Mouse (Mus musculus) CH12.LX (cell line): ENCODE measurements at regions not wholly inside any gene's neighbourhood (a gene's known extent, or its start where the extent isn't known, plus 50 kb on each side); places are given as distances from the start of the nearest gene placed in this dataset.

Experiments
- DNase-seq: peaks from one replicate; pipeline ENCODE4 v3.0.0-alpha.2; 2013; ENCODE audit errors: extremely low read depth
- H3K27ac ChIP-seq: 2 replicates; pipeline ENCODE4 v1.5.1; 2012; ENCODE audit warnings: low read depth, mild to moderate bottlenecking, control low read depth, moderate library complexity; ENCODE audit not compliant: insufficient read depth
- H3K27me3 ChIP-seq: replicated peaks from 2 replicates; pipeline ENCODE3; 2012; ENCODE audit warnings: inconsistent platforms
- H3K36me3 ChIP-seq, 2 experiments: replicated peaks in 1 of 2; 2 replicates each; pipeline versions ENCODE3 to v1.6.1; 2012; ENCODE audit warnings: inconsistent platforms in 1 of 2, low read length in 1 of 2, mild to moderate bottlenecking in 1 of 2, mixed read lengths in 1 of 2, moderate library complexity in 1 of 2; ENCODE audit not compliant: control insufficient read depth in 1 of 2, insufficient read depth in 1 of 2
- H3K4me1 ChIP-seq, 2 experiments: 2 replicates each; pipeline ENCODE4 v1.6.1; 2012; ENCODE audit warnings: inconsistent platforms in 1 of 2, moderate library complexity in 1 of 2; ENCODE audit not compliant: insufficient read depth in 2 of 2, control insufficient read depth in 1 of 2
- H3K4me2 ChIP-seq: 2 replicates; pipeline ENCODE4 v1.6.1; 2012; ENCODE audit warnings: low read depth, mild to moderate bottlenecking, control low read depth; ENCODE audit not compliant: poor library complexity, insufficient read depth, severe bottlenecking
- H3K4me3 ChIP-seq, 3 experiments: fragments of 150-350 bp in 1 of 3; sonication (generic) in 1 of 3; replicated peaks in 1 of 3; 2 replicates each; pipeline versions ENCODE3 to v1.5.1; 2011 to 2012; ENCODE audit warnings: low read depth in 2 of 3, low read length in 2 of 3, mild to moderate bottlenecking in 2 of 3, moderate library complexity in 2 of 3, control low read depth in 1 of 3, improper control_type of control experiment in 1 of 3, inconsistent platforms in 1 of 3, mixed read lengths in 1 of 3; ENCODE audit not compliant: poor library complexity in 1 of 3
- H3K79me2 ChIP-seq: replicated peaks from 2 replicates; pipeline ENCODE4 v1.6.1; 2012; ENCODE audit warnings: mild to moderate bottlenecking, moderate library complexity; ENCODE audit not compliant: control insufficient read depth, poor library complexity, insufficient read depth, severe bottlenecking; ENCODE audit errors: extremely low read depth
- H3K9ac ChIP-seq: 2 replicates; pipeline ENCODE4 v1.6.1; 2012; ENCODE audit warnings: low read depth, mild to moderate bottlenecking, control low read depth, moderate library complexity; ENCODE audit not compliant: insufficient read depth
- H3K9me3 ChIP-seq: replicated peaks from 2 replicates; pipeline ENCODE3; 2012; ENCODE audit warnings: low read length, inconsistent platforms, mixed read lengths
- CHD1 ChIP-seq: IDR thresholded peaks from 2 replicates; pipeline ENCODE4 v1.6.1; 2012; ENCODE audit warnings: low read depth, low read length, improper control_type of control experiment, inconsistent platforms
- CTCF ChIP-seq, 2 experiments: IDR thresholded peaks in 1 of 2; conservative IDR thresholded peaks in 1 of 2; 2 replicates each; pipeline ENCODE4 v1.5.1; 2011 to 2012; ENCODE audit warnings: low read depth in 2 of 2, low read length in 2 of 2, improper control_type of control experiment in 1 of 2, inconsistent platforms in 1 of 2, mild to moderate bottlenecking in 1 of 2, moderate library complexity in 1 of 2
- E2F4 ChIP-seq: IDR thresholded peaks from 2 replicates; pipeline ENCODE4 v1.6.1; 2011; ENCODE audit warnings: low read depth, low read length, improper control_type of control experiment; ENCODE audit not compliant: insufficient replicate concordance
- IRF4 ChIP-seq: IDR thresholded peaks from 2 replicates; pipeline ENCODE4 v1.6.1; 2014; ENCODE audit warnings: low read depth, mild to moderate bottlenecking, inconsistent platforms, low read length, improper control_type of control experiment
- JUND ChIP-seq: conservative IDR thresholded peaks from 2 replicates; pipeline ENCODE4 v1.6.1; 2011; ENCODE audit warnings: low read depth, low read length, improper control_type of control experiment
- MAFK ChIP-seq: IDR thresholded peaks from 2 replicates; pipeline ENCODE4 v1.6.1; 2011; ENCODE audit warnings: low read length, improper control_type of control experiment; ENCODE audit not compliant: insufficient replicate concordance
- MAZ ChIP-seq: IDR thresholded peaks from 2 replicates; pipeline ENCODE4 v1.6.1; 2012; ENCODE audit warnings: low read depth, mild to moderate bottlenecking, inconsistent platforms, low read length, improper control_type of control experiment, moderate library complexity
- MEF2A ChIP-seq: IDR thresholded peaks from 2 replicates; pipeline ENCODE4 v1.6.1; 2014; ENCODE audit warnings: low read depth, mild to moderate bottlenecking, inconsistent platforms, low read length, improper control_type of control experiment, borderline replicate concordance
- MYC ChIP-seq: IDR thresholded peaks from 2 replicates; pipeline ENCODE4 v1.6.1; 2011; ENCODE audit warnings: low read depth, mild to moderate bottlenecking, improper control_type of control experiment, low read length
- NELFE ChIP-seq: IDR thresholded peaks from 2 replicates; pipeline ENCODE4 v1.6.1; 2011; ENCODE audit warnings: low read depth, low read length, improper control_type of control experiment
- PAX5 ChIP-seq: IDR thresholded peaks from 2 replicates; pipeline ENCODE4 v1.6.1; 2012; ENCODE audit warnings: low read length, inconsistent platforms, mixed read lengths
- POLR2A ChIP-seq: IDR thresholded peaks from 2 replicates; pipeline ENCODE4 v1.6.1; 2011; ENCODE audit warnings: low read depth, mild to moderate bottlenecking, improper control_type of control experiment, low read length
- POLR2AphosphoS2 ChIP-seq: IDR thresholded peaks from 2 replicates; pipeline ENCODE4 v1.6.1; 2011; ENCODE audit warnings: low read depth, low read length, improper control_type of control experiment
- SIN3A ChIP-seq: IDR thresholded peaks from 2 replicates; pipeline ENCODE4 v1.6.1; 2012; ENCODE audit warnings: low read length, improper control_type of control experiment, inconsistent platforms
- SMC3 ChIP-seq: IDR thresholded peaks from 2 replicates; pipeline ENCODE4 v1.6.1; 2011; ENCODE audit warnings: low read depth, low read length, improper control_type of control experiment
- TBP ChIP-seq: conservative IDR thresholded peaks from 2 replicates; pipeline ENCODE4 v1.6.1; 2011; ENCODE audit warnings: low read depth, low read length, improper control_type of control experiment
- TCF12 ChIP-seq: IDR thresholded peaks from 2 replicates; pipeline ENCODE4 v1.6.1; 2014; ENCODE audit warnings: low read depth, mild to moderate bottlenecking, inconsistent platforms, low read length, improper control_type of control experiment
- UBTF ChIP-seq: IDR thresholded peaks from 2 replicates; pipeline ENCODE4 v1.6.1; 2012; ENCODE audit warnings: low read depth, mild to moderate bottlenecking, inconsistent platforms, low read length, improper control_type of control experiment, moderate library complexity
- USF1 ChIP-seq: IDR thresholded peaks from 2 replicates; pipeline ENCODE4 v1.6.1; 2014; ENCODE audit warnings: low read depth, mild to moderate bottlenecking, inconsistent platforms, low read length, improper control_type of control experiment
- ZC3H11A ChIP-seq: IDR thresholded peaks from 2 replicates; pipeline ENCODE4 v1.6.1; 2012; ENCODE audit warnings: low read depth, mild to moderate bottlenecking, inconsistent platforms, low read length, improper control_type of control experiment
- ZMIZ1 ChIP-seq: IDR thresholded peaks from 2 replicates; pipeline ENCODE4 v1.6.1; 2012; ENCODE audit warnings: low read depth, mild to moderate bottlenecking, inconsistent platforms, low read length, improper control_type of control experiment
- ZNF384 ChIP-seq: IDR thresholded peaks from 2 replicates; pipeline ENCODE4 v1.6.1; 2012; ENCODE audit warnings: low read depth, low read length, improper control_type of control experiment, inconsistent platforms
- dilution Hi-C: fragments of 300-500 bp; cut with MboI; formaldehyde crosslinking; loops from 2 replicates; pipeline ENCODE4 v1.14.3; 2020; ENCODE audit warnings: low sequenced_read_pairs; ENCODE audit not compliant: extremely low pct_unique_long_range_greater_than_20kb, extremely low pct_ligation_motif_present
- in situ Hi-C: fragments of 300-500 bp; cut with MboI; formaldehyde crosslinking; loops from 3 replicates; pipeline ENCODE4 v1.14.3; 2019; ENCODE audit warnings: low sequenced_read_pairs, low pct_ligation_motif_present, low pct_unique_long_range_greater_than_20kb, mixed read lengths

DNA sequence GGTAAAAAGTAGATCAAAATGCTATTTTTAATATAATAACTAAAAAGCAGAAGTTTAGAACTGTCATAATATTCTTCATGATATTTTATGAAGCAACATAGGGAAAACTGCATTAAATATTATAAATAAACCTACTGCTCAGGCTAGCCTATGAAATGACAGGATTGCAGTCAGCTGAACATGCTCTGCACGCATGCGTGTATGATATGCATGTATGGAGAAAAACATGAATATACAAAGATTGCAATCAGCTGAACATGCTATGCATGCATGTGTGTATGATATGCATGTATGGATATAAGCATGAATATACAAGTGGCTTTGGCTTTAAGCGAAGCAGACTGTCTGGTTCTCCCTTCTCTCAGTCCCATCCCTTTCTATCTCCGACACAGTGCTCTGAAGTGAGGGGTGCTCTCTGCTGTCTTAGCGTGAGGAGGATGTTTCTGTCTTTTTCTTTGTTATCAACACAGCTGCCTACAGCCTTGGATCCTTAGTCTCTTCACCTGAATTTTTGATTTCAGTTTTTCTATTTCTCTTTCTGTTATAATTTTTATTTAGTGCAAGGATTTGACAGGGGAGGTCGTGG is 386.8 kb downstream of the Gm21750 start:
- in situ Hi-C loops, result no loop called here
- TF ChIP-seq E2F4, result no peak
- no peak for TF ChIP-seq NELFE
- no peak for TF ChIP-seq MEF2A
- TF ChIP-seq MYC, result no peak
- TF ChIP-seq MAZ, result no peak

DNA sequence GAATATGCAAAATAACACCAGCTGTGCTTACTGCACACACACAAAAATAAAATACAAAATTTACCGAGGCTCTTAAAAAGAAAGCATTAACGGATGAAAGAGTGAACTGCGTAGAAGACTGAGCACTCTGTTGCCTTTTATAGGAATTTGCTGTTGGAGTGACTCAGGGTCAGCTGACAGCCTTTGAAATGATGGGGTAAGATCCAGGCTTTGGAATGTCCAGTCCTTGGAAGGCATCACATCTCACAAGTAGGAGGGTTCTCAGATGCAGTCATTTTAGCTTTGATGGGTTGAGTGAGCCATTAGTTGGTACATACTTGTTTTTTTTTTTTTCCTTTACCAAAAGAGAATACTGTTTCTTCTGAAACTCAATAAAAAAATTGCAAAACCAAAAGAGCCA is 387.4 kb downstream of the Gm21750 start:
- DNase-seq, result no peak
- no peak overlapping the region for H3K4me3 ChIP-seq
- dilution Hi-C loops (no loop called here), in situ Hi-C loops (no loop called here)
- no peaks in the 10 kb centered on the region for H3K36me3 ChIP-seq
- no peaks in the 10 kb centered on the region for H3K9me3 ChIP-seq
- no peaks in the 10 kb centered on the region for H3K27me3 ChIP-seq
- H3K79me2 ChIP-seq, result no peaks in the 10 kb centered on the region
- H3K4me2 ChIP-seq, result no peak overlapping the region
- no peak overlapping the region for H3K27ac ChIP-seq
- H3K4me1 ChIP-seq, result no peaks in the 10 kb centered on the region
- no peak overlapping the region for H3K9ac ChIP-seq
- TF ChIP-seq POLR2A, result no peak
- no peak for TF ChIP-seq POLR2AphosphoS2
- no peak for TF ChIP-seq SMC3
- no peak for TF ChIP-seq PAX5
- no peak for TF ChIP-seq ZC3H11A
- no peak for TF ChIP-seq USF1
- no peak for TF ChIP-seq ZNF384
- no peak for TF ChIP-seq UBTF
- no peak for TF ChIP-seq MEF2A

More for the DNA sequence above, 386.8 kb downstream of the Gm21750 start:
- H3K9me3 ChIP-seq, result no peaks in the 10 kb centered on the region
- H3K4me3 ChIP-seq, result no peak overlapping the region
- dilution Hi-C loops, result no loop called here
- H3K27ac ChIP-seq, result no peak overlapping the region
- H3K79me2 ChIP-seq, result no peaks in the 10 kb centered on the region
- no peak for DNase-seq
- H3K4me1 ChIP-seq, result no peaks in the 10 kb centered on the region
- H3K4me2 ChIP-seq, result no peak overlapping the region
- no peaks in the 10 kb centered on the region for H3K36me3 ChIP-seq
- no peak overlapping the region for H3K9ac ChIP-seq
- H3K27me3 ChIP-seq, result no peaks in the 10 kb centered on the region

DNA sequence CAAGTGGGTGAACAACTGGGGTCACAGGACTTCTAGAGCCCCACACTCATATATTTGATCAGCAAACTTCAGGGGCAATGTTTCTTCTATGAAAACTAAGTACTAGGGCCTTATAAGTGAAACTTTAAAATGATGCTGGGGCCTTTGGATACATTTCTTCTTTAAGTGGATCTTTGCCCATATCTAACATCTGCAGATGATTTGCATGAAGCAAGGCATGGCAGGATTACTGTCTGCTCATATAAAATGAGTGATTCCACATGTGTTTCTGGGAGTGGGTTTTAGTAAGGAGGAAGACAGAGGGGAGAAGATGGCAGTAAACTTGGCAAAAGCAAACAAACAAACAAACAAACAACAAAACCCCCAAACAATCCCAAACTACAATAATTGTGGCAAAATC is 405.0 kb downstream of the Gm21750 start:
- TF ChIP-seq CTCF (conservative IDR thresholded peaks at IDR 0.05 in 1 of 2, IDR thresholded peaks at IDR 0.05 in 1 of 2; ENCODE audit: low read depth in 2 of 2, low read length in 2 of 2) (no peak), ZMIZ1 (no peak), JUND (no peak), MAZ (no peak), CHD1 (no peak), IRF4 (no peak), TBP (no peak), MEF2A (no peak), POLR2AphosphoS2 (no peak), TCF12 (no peak), PAX5 (no peak), ZNF384 (no peak), SIN3A (no peak), MAFK (no peak), ZC3H11A (no peak)
- dilution Hi-C loops, result no loop called here
- Histone ChIP-seq H3K4me1 (no peaks in the 10 kb centered on the region), H3K9ac (no peak overlapping the region), H3K79me2 (no peaks in the 10 kb centered on the region), H3K27ac (no peak overlapping the region), H3K4me2 (no peak overlapping the region), H3K4me3 (no peak overlapping the region), H3K36me3 (no peaks in the 10 kb centered on the region), H3K9me3 (no peaks in the 10 kb centered on the region), H3K27me3 (no peaks in the 10 kb centered on the region)
- no peak for DNase-seq
- in situ Hi-C loops, result no loop called here
